Mouse (Mus musculus) urinary bladder, postnatal 14 days (tissue): ENCODE measurements around the gene Dpp8.
"Not testable (repeated sequence)": the region's sequence is repeated elsewhere in the genome, so short reads cannot be mapped to it uniquely, and the experiment has no call there.

ENCODE experiments used
- DNase-seq: peaks from one replicate; pipeline ENCODE4 v3.0.0; 2021; ENCODE audit warnings: low spot score

The Dpp8 gene

GRCm38 (mm10) chr9:65032269-65033108 lies at the start of gene Dpp8:
Gene Dpp8, plus strand, starts transcription at chr9:65032414.
- peak; percentile 94 for DNase-seq

- DNase-seq, result peak; percentile 31
Observed at GRCm38 (mm10) chr9:64985037-64985794, 47.0 kb upstream of the Dpp8 start.

GRCm38 (mm10) chr9:64985807-64986206 lies 46.4 kb upstream of the Dpp8 start:
- peak; percentile 11 for DNase-seq

GRCm38 (mm10) chr9:64987651-64988050 lies 44.6 kb upstream of the Dpp8 start:
- no peak for DNase-seq

- DNase-seq, result no peak
Observed at GRCm38 (mm10) chr9:64988443-64988842, 43.8 kb upstream of the Dpp8 start.

- DNase-seq, result no peak
Observed at GRCm38 (mm10) chr9:64990291-64990690, 41.9 kb upstream of the Dpp8 start.

- DNase-seq, result not testable (repeated sequence)
Observed at GRCm38 (mm10) chr9:64995464-64995863, 36.8 kb upstream of the Dpp8 start.

GRCm38 (mm10) chr9:65001481-65001880 lies 30.7 kb upstream of the Dpp8 start:
- DNase-seq, result no peak

- no peak for DNase-seq
Observed at GRCm38 (mm10) chr9:65005737-65006136, 26.5 kb upstream of the Dpp8 start.

GRCm38 (mm10) chr9:65010632-65011031 lies 21.6 kb upstream of the Dpp8 start:
- no peak for DNase-seq

- peak; percentile 40 for DNase-seq
Observed at GRCm38 (mm10) chr9:65011304-65011703, 20.9 kb upstream of the Dpp8 start.

- DNase-seq, result no peak
Observed at GRCm38 (mm10) chr9:65015461-65016222, 16.6 kb upstream of the Dpp8 start.

GRCm38 (mm10) chr9:65016241-65016977 lies 15.8 kb upstream of the Dpp8 start:
- DNase-seq, result no peak

- DNase-seq, result no peak
Observed at GRCm38 (mm10) chr9:65016978-65017827, 15.0 kb upstream of the Dpp8 start.

GRCm38 (mm10) chr9:65017896-65018295 lies 14.3 kb upstream of the Dpp8 start:
- DNase-seq, result no peak

- DNase-seq, result no peak
Observed at GRCm38 (mm10) chr9:65018588-65019121, 13.6 kb upstream of the Dpp8 start.

- no peak for DNase-seq
Observed at GRCm38 (mm10) chr9:65019146-65019545, 13.1 kb upstream of the Dpp8 start.

- no peak for DNase-seq
Observed at GRCm38 (mm10) chr9:65020128-65020527, 12.1 kb upstream of the Dpp8 start.

- peak; percentile 89 for DNase-seq
Observed at GRCm38 (mm10) chr9:65020991-65021886, 11.0 kb upstream of the Dpp8 start, which contains the start of gene Hacd3. Gene Hacd3, minus strand, starts transcription at chr9:65021693.
